Mouse (Mus musculus) T-helper 2 cell (primary cell): ENCODE results near the gene Shisa9.

Source experiments
- in situ Hi-C: fragments of 300-600 bp; cut with MboI, MseI; formaldehyde crosslinking; loops from one replicate; pipeline ENCODE4 v1.15.1; 2025; ENCODE audit warnings: high pct_unique_total_duplicates

Gene Shisa9

GRCm38 (mm10) chr16:12196841-12197240 is 212.9 kb downstream of the Shisa9 start:
- in situ Hi-C loops = no loop called here

DNA sequence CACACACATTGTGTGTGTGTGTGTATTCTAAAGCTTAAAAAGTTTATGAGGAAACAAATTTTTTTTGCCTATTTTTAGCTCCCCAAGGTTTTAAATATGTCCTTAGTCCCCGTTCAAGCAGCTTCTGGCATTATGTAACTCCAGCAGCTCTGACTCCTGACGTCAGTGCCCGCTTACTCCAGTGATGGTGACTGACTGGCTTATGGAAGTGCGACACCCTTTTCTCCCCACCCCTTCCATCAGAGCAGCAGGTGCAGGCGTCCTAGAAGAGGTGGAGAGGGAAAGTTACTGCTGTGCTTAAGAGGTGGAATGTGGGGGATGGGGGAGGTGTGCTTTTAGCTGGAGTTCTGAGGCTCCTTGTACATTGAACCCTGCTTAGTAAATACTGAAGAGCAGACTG is 213.7 kb downstream of the Shisa9 start:
- in situ Hi-C loops = no loop called here

DNA sequence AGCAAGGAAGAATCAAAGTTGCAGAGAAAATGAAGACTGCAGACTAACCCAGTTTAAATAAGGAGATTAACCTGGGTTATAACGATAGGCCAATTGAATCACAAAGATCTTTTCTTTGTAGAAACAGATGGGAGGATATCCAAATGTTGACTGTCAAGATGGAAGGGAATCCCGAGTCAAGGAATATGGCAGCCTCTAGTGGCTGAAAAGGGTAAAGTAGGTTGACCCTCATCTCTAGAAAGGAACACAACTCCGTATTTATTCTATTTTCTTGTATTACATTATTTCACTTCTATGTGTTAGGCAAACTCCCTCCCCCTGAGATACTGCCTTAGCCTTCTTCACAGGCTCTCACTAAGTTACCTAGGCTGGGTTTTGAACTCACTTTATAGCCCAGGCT is 217.3 kb downstream of the Shisa9 start:
- in situ Hi-C loops = no loop called here

GRCm38 (mm10) chr16:12202151-12202550 is 218.2 kb downstream of the Shisa9 start:
- in situ Hi-C loops = no loop called here

DNA sequence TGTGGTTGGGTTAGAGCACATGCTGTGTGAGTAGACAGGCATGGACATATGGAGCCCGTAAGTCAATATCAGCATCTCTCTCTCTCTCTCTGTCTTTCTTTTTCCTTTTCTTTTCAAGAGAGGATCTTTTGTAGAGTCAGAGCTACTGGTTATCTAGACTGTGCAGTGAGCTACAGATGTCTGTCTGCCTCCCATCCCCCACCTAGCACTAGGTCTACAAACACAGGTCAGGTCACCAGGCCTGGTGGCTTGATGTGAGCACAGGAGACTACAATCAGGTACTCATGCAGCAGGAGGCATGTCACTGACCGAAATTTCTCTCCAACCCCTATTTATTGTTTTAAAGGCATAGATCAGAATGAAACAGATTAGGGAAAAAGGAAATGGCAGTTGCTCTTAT is 219.1 kb downstream of the Shisa9 start:
- in situ Hi-C loops = no loop called here

DNA sequence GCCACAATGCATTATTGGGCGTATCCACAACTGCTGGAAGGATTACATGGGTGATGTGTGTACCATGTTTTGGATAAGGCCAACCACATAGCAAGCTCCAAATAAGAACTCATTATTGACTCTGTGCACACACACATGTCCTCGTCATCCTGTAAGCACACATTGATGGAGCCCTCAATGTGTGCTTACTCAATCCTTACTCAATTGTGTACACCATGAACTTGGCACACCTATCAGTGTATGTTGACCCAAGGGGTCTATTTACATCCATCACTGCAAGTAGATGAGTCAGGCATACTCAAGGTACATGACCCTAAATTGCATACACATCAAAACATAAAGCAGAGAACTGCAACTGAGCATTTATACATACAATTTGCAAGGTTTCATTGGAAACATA is 220.5 kb downstream of the Shisa9 start:
- in situ Hi-C loops = no loop called here

GRCm38 (mm10) chr16:12206421-12206950 is 222.6 kb downstream of the Shisa9 start:
- in situ Hi-C loops = no loop called here

GRCm38 (mm10) chr16:12206951-12207350 is 223.0 kb downstream of the Shisa9 start:
- in situ Hi-C loops = no loop called here

DNA sequence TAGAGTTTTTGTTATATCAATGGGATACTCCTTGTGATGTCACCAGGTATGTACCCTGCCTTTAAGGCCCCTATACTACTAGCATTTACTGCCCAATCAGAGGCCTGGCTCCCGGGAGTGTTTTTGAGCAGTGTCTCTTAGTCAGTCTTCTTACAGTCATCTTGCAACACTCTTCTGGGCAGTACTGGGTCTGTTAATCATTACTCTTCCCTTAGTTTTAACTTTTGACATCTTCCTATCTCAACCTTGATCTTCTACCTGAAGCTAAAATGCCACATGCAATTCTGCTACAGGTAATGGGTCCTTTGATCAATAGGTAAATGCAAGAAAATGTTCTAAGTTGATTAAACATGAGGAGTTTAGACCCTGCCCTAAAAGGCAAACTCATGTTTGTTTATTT is 225.4 kb downstream of the Shisa9 start:
- in situ Hi-C loops = no loop called here

GRCm38 (mm10) chr16:12209819-12210218 is 225.9 kb downstream of the Shisa9 start:
- in situ Hi-C loops = no loop called here

DNA sequence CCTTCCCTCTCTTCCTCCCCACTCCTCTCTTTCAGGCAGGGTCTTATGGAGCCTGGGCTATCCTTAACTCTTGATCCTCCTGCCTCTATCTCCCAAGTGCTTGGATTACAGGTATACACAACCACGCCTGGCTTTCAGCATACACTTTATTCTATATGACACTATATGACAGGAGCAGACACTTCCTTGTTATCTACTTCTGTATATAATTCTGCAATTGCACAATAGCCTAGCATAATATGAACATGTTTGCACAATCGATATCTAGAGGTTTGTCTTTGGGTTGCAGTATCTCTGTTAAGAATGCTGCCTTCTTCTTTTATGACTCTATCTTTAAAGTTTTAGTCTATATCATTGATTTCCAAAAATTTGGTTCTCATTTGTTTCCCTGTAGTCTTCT is 230.1 kb downstream of the Shisa9 start:
- in situ Hi-C loops = no loop called here

DNA sequence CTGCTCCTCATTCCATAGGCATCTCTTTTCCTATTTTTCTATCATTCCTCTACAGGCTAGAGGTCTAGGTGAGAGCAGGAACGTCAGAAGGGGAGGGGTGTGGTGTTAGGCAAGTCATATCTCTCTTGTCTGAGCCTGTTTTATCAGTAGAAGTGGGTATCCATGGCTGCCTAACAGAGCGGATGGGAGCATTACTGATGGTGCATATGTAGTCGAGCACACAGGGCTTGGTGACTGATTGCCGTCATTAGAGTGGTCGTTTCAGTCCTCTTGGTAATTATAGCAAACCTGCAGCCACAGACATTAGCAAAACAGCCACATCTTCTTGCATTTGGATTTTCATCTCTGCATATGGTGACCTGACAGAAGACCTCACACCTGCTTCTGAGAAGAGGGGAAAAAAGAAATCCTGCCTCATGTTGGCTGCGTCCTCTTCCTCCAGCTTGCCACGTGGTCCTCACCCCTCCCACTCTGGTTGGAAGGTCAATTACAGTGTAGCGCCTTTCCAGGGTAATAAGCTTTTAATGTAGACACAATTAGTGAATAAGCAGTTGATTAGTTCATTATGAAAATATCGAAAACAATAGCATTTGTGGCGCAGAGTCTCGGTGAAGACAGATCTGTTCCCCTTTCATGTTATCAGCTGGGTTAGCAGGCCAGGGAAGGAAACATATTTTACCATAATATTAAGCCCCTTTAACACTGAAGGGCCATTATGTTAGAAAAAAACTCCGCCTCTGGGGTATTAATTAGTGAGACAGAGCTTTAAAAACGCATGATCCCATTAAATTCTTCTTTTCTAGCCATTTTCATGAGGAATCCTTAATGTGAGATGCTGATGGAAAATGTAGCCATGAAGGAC is 233.6 kb downstream of the Shisa9 start:
- in situ Hi-C loops = no loop called here

DNA sequence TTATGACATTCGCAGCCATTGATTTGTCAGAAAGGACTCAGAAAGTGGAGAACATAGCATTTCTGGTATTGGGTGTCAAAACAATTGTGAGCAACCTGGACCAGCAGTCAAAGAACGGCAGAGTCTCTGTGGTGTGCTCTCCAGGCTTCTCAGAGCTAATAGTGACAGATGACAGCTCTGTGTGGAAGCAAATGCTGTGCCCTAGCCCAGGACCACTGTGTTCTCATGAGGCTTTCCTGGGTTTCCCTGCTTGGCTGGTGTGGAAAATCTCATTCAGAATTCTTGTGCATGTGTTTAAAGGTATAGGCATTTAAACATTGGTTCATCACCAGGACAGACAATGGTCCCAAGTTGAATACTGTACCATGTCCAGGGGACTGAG is 234.2 kb downstream of the Shisa9 start:
- in situ Hi-C loops = no loop called here

DNA sequence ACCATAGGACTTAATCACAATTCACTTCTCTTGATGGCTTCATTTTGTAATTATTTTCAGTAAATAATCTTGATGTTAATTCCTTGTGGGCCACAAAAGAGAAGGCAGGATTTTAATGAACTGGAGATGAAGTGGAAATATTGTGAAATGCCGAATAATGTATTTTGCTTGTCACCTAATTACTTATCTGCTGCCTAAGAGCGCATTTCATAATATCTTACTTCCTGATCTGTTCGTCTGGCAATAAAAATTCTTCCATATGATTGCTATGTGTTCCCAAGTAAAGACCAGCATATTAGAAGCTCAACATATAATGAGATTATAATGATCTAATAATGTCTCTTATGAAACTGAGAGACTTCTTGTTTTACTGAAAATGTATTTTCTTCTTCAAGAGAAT is 235.9 kb downstream of the Shisa9 start:
- in situ Hi-C loops = no loop called here

DNA sequence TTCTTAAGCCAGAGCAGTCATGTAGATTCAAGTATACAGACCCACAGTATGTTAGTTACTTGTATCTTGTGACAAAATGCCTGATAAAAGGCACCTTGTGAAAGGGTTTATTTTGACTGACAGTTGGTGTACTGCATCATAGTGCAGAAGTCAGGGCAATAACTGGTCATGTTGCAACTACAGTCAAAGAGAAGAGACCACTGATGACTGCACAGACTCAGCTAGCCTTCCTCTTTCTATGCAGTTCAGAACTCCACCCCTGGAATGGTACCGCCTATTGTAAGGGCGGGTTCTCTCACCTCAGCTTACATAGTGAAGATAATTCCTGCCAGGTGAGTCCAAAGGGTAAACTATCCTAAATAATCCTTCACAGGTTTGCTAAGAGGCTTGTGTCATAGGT is 239.6 kb downstream of the Shisa9 start:
- in situ Hi-C loops = no loop called here

DNA sequence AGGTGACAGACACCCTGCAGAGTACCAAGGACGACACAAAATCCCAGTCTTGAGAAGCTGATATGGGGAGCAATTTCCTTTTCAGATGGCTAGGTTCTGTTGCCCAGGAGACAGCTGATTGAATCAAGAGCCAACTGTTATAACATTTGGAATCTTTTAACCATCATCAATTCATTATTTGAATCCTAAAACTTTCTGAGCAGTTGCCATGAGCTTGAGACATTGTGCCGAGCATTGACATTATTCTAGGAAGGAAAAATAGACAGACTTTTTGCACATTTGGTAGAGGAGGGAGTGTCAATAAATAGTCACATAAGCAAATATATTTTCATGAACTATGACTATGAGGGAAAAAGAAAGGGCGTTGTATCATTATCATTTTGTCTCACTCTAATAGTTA is 243.0 kb downstream of the Shisa9 start:
- in situ Hi-C loops = no loop called here

DNA sequence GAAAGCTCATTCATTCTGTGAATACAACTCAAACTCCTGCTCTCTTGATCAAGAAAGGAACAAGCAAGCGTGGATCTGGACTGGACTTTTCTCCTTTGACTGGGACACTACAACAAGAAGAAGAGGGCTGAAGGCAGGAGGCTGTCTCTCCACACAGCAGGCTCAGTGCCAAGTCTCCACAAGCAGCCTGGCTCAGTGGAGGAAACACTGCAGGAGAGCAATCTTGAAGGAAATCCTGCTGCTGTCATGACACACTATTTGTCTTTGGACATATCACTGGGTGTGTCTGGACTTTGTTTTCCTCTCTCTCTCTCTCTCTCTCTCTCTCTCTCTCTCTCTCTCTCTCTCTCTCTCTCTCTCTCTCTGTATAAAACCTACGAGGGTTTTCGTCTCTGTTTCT is 249.4 kb downstream of the Shisa9 start:
- in situ Hi-C loops = no loop called here

DNA sequence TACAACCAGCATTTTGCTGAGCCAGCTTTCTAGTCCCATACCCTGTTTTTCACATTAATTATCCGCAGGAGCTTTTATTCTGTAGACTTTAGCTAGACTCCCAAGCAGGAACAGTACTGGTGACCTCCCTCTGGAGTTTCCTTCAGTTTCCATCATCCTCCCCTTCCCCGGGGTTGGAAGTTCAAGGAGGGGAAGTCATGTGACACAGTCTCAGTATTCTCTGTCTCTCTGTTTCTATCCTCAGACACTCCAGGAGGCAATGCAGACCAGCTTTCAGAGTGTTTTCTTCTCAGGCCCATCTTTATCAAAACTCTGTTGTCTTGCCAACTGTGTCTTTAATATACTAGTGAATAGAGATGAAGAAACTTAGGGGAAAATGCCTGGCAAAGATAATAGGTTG is 250.4 kb downstream of the Shisa9 start:
- in situ Hi-C loops = no loop called here

- in situ Hi-C loops = no loop called here
Measured at GRCm38 (mm10) chr16:12238611-12239010, 254.7 kb downstream of the Shisa9 start.

- in situ Hi-C loops = no loop called here
Measured at GRCm38 (mm10) chr16:12259361-12259760, 275.4 kb downstream of the Shisa9 start.

- in situ Hi-C loops = no loop called here
Measured at GRCm38 (mm10) chr16:12265828-12266227, 281.9 kb downstream of the Shisa9 start.

- in situ Hi-C loops = loop anchor here (5.0 kb wide), 1 partner anchor 77 kb away; no protein-coding TSS in a partner anchor
Measured at GRCm38 (mm10) chr16:12300523-12300922, 316.6 kb downstream of the Shisa9 start.

- in situ Hi-C loops = loop anchor here (5.0 kb wide), 1 partner anchor 74 kb away; no protein-coding TSS in a partner anchor
Measured at GRCm38 (mm10) chr16:12303420-12303819, 319.5 kb downstream of the Shisa9 start.
